ENCODE assay signal across 12 mouse cellular contexts in genomic region chr19:9032502-9033129, GRCm38 (mm10). TPM values are rescaled to one million over a fixed set of nuclear protein-coding genes. Genes with fewer than 3 reads are reported as not detected.
DNase-seq lines count a peak whose midpoint lies in the region; ATAC-seq and TF ChIP-seq lines count a peak whose summit lies in the region.
"Had no signal": no experiment of that assay in that cellular context is flagged by ENCODE, and none has a peak within 500 bp of the region (broad histone marks: within the 10 kb centered on the region; RNA-seq: fewer than 3 reads in every experiment).

No protein-coding gene starts in this region.

- H3K36me3 ChIP-seq in heart, embryonic 10.5 days: no peaks in the 10 kb centered on the region
- no peaks in the 10 kb centered on the region for H3K36me3 ChIP-seq in lung, embryonic 16.5 days (ENCODE audit: control insufficient read depth, insufficient read depth, low read length)
- H3K36me3 ChIP-seq in forebrain, postnatal 0 days (ENCODE audit: insufficient read depth): no peaks in the 10 kb centered on the region
- H3K36me3 ChIP-seq in stomach, embryonic 15.5 days: no peaks in the 10 kb centered on the region
- H3K36me3 ChIP-seq: liver, embryonic 13.5 days had no signal

- no peak overlapping the region for H3K4me3 ChIP-seq in heart, embryonic 10.5 days
- no peak overlapping the region for H3K4me3 ChIP-seq in lung, embryonic 16.5 days (ENCODE audit: low read length)
- no peak overlapping the region for H3K4me3 ChIP-seq in forebrain, postnatal 0 days (ENCODE audit: low read depth, low read length)
- H3K4me3 ChIP-seq in stomach, embryonic 15.5 days (replicated peaks): no peak overlapping the region
- H3K4me3 ChIP-seq: left cerebral cortex, adult 2 months; liver, embryonic 13.5 days had no signal

- no peak overlapping the region for H3K4me2 ChIP-seq in lung, embryonic 16.5 days (ENCODE audit: low read depth, low read length)
- H3K4me2 ChIP-seq in forebrain, postnatal 0 days (ENCODE audit: low read depth): no peak overlapping the region
- no peak overlapping the region for H3K4me2 ChIP-seq in stomach, embryonic 15.5 days
- H3K4me2 ChIP-seq: liver, embryonic 13.5 days had no signal

- no peaks in the 10 kb centered on the region for H3K27me3 ChIP-seq in heart, embryonic 10.5 days (ENCODE audit: insufficient read depth, poor library complexity, severe bottlenecking)
- H3K27me3 ChIP-seq in lung, embryonic 16.5 days (ENCODE audit: control insufficient read depth, insufficient read depth, low read depth, low read length): no peaks in the 10 kb centered on the region
- H3K27me3 ChIP-seq in forebrain, postnatal 0 days (ENCODE audit: insufficient read depth, low read length): no peaks in the 10 kb centered on the region
- no peaks in the 10 kb centered on the region for H3K27me3 ChIP-seq in stomach, embryonic 15.5 days (replicated peaks)
- H3K27me3 ChIP-seq: liver, embryonic 13.5 days had no signal

- H3K9ac ChIP-seq in lung, embryonic 16.5 days (ENCODE audit: low read length): no peak overlapping the region
- H3K9ac ChIP-seq in forebrain, postnatal 0 days: no peak overlapping the region
- H3K9ac ChIP-seq in stomach, embryonic 15.5 days: no peak overlapping the region
- H3K9ac ChIP-seq: liver, embryonic 13.5 days had no signal

- H3K9me3 ChIP-seq in heart, embryonic 10.5 days: no peaks in the 10 kb centered on the region
- H3K9me3 ChIP-seq in lung, embryonic 16.5 days (ENCODE audit: control insufficient read depth, low read length): no peaks in the 10 kb centered on the region
- no peaks in the 10 kb centered on the region for H3K9me3 ChIP-seq in forebrain, postnatal 0 days (ENCODE audit: low read length)
- H3K9me3 ChIP-seq in stomach, embryonic 15.5 days: no peaks in the 10 kb centered on the region
- H3K9me3 ChIP-seq: liver, embryonic 13.5 days had no signal

- H3K4me1 ChIP-seq in heart, embryonic 10.5 days: peaks cover 38% of the 10 kb centered on the region
- H3K4me1 ChIP-seq in lung, embryonic 16.5 days (replicated peaks; ENCODE audit: control insufficient read depth, insufficient read depth, low read length): peaks cover 15% of the 10 kb centered on the region
- no peaks in the 10 kb centered on the region for H3K4me1 ChIP-seq in forebrain, postnatal 0 days (ENCODE audit: insufficient read depth)
- H3K4me1 ChIP-seq in stomach, embryonic 15.5 days: peaks cover 3% of the 10 kb centered on the region; the same call in 1 of the 2 replicates

- no peak for ATAC-seq in lung, embryonic 16.5 days (ENCODE audit: low read depth)
- peak; percentile 70 for ATAC-seq in forebrain, postnatal 0 days
- no peak for ATAC-seq in stomach, embryonic 15.5 days (ENCODE audit: insufficient read depth, low FRiP score, low read depth)

- peak overlapping the region; percentile 22; the same call in 1 of the 2 replicates for H3K27ac ChIP-seq in heart, embryonic 10.5 days
- H3K27ac ChIP-seq in lung, embryonic 16.5 days (ENCODE audit: low read length): 0 out of 2 replicates have a peak overlapping the region, but pooled peaks have one; percentile 8
- H3K27ac ChIP-seq in forebrain, postnatal 0 days (ENCODE audit: low read depth, low read length): no peak overlapping the region
- H3K27ac ChIP-seq in stomach, embryonic 15.5 days: peak overlapping the region; percentile 57
- H3K27ac ChIP-seq: left cerebral cortex, adult 2 months; liver, embryonic 13.5 days had no signal

- no peak for TF ChIP-seq CTCF in forebrain, postnatal 0 days (IDR thresholded peaks at IDR 0.05; ENCODE audit: low read depth)

- DNase-seq in heart, embryonic 10.5 days (ENCODE audit: low spot score): no peak
- no peak for DNase-seq in heart, adult 8-10 months (ENCODE audit: low spot score)
- no peak for DNase-seq in lung, postnatal 10 days
- DNase-seq in forebrain, postnatal 0 days: peak; percentile 16
- no peak for DNase-seq in thymus, postnatal 0 days (ENCODE audit: low spot score)
- DNase-seq: gastrocnemius, postnatal 25 days; thymus, postnatal 36 days had no signal

- 62% methylated on average over 7 of the region's 7 CpGs for WGBS in heart, embryonic 10.5 days
- 55% methylated on average over 7 of the region's 7 CpGs for WGBS in lung, embryonic 16.5 days
- WGBS in forebrain, postnatal 0 days: 43% methylated on average over 7 of the region's 7 CpGs
- 52% methylated on average over 7 of the region's 7 CpGs for WGBS in stomach, embryonic 15.5 days

RNA-seq across cellular contexts. Expression of gene Ahnak, which starts 43.5 kb away (rescaled TPM):
- polyA plus RNA-seq in heart, embryonic 10.5 days (2016; fragmentation: Nextera tagmentation; extraction: Ambion mirVana): 15.1 and 19.4 TPM in 2 replicates
- 100 to 1,000 TPM; 332 to 446 (median 375) TPM for total RNA-seq in heart, adult 8-10 months (2022)
- 30.5 and 31.0 TPM in 2 replicates for polyA plus RNA-seq in lung, embryonic 16.5 days (2015; fragmentation: Nextera tagmentation; extraction: Ambion mirVana)
- total RNA-seq in forebrain, postnatal 0 days (2014; rRNA removed): 11.4 and 17.9 TPM in 2 replicates
- 3.2 and 3.9 TPM in 2 replicates for polyA plus RNA-seq in forebrain, postnatal 0 days (2015; fragmentation: Nextera tagmentation; extraction: Ambion mirVana)
- polyA plus RNA-seq in stomach, embryonic 15.5 days (2015; fragmentation: Nextera tagmentation; extraction: Ambion mirVana): 32.2 and 43.5 TPM in 2 replicates
- polyA plus RNA-seq in thymus, postnatal 0 days (2015; fragmentation: Nextera tagmentation; extraction: Ambion mirVana): 20.3 and 22.3 TPM in 2 replicates

RNA-seq across cellular contexts. Expression of gene Scgb1a1, which starts 55.1 kb away (rescaled TPM):
- not detected in 2 replicates for polyA plus RNA-seq in heart, embryonic 10.5 days (2016; fragmentation: Nextera tagmentation; extraction: Ambion mirVana)
- total RNA-seq in heart, adult 8-10 months (2022): 10 to 100 TPM in 1 of 4 experiments, not detected in 3; 44.8 TPM
- polyA plus RNA-seq in lung, embryonic 16.5 days (2015; fragmentation: Nextera tagmentation; extraction: Ambion mirVana): 25.3 and 50.5 TPM in 2 replicates
- total RNA-seq in forebrain, postnatal 0 days (2014; rRNA removed): not detected in 2 replicates
- not detected in 2 replicates for polyA plus RNA-seq in forebrain, postnatal 0 days (2015; fragmentation: Nextera tagmentation; extraction: Ambion mirVana)
- not detected in 2 replicates for polyA plus RNA-seq in stomach, embryonic 15.5 days (2015; fragmentation: Nextera tagmentation; extraction: Ambion mirVana)
- polyA plus RNA-seq in thymus, postnatal 0 days (2015; fragmentation: Nextera tagmentation; extraction: Ambion mirVana): 10.7 and 11.0 TPM in 2 replicates
- total RNA-seq: adrenal gland, adult 2 months; gastrocnemius, postnatal 25 days; left cerebral cortex, adult 2 months had no signal
- polyA plus RNA-seq: adrenal gland, adult 2 months; liver, embryonic 13.5 days had no signal
